Mouse (Mus musculus): ENCODE measurements around the gene Leprot. TPM values are rescaled to one million over a fixed set of nuclear protein-coding genes. Genes with fewer than 3 reads are reported as not detected.

Gene Leprot
- polyA plus RNA-seq, 1 experiment = 158 TPM

Other genes starting within 250 kb of the Leprot start
- 9.5 and 9.8 TPM in 2 replicates for gene Ak4, start 228.4 kb upstream of the Leprot start, polyA plus RNA-seq (2012; rRNA removed)
- gene Dnajc6, start 151.1 kb upstream of the Leprot start, polyA plus RNA-seq (2012; rRNA removed) = 3.4 TPM in 2 replicates
- gene Lepr, start 69.7 kb downstream of the Leprot start, polyA plus RNA-seq (2012; rRNA removed) = 16.9 and 20.1 TPM in 2 replicates
- not detected in 2 replicates for gene B020004J07Rik, start 196.3 kb downstream of the Leprot start, polyA plus RNA-seq (2012; rRNA removed)
- not detected in 2 replicates for gene C130073F10Rik, start 246.1 kb downstream of the Leprot start, polyA plus RNA-seq (2012; rRNA removed)